Mouse (Mus musculus) brain, embryonic 14.5 days (tissue): ENCODE data around the gene Psmb9. TPM values are rescaled to one million over a fixed set of nuclear protein-coding genes. Genes with fewer than 3 reads are reported as not detected.
"Not testable (repeated sequence)": the region's sequence is repeated elsewhere in the genome, so short reads cannot be mapped to it uniquely, and the experiment has no call there.

Experiments
- DNase-seq: peaks from one replicate; pipeline ENCODE4 v3.0.0-alpha.2; 2011; ENCODE audit warnings: low read depth
- CTCF ChIP-seq: fragments of 200-500 bp; IDR thresholded peaks from 2 replicates; pipeline ENCODE4 v1.5.1; 2012; ENCODE audit warnings: inconsistent platforms, mild to moderate bottlenecking, moderate library complexity, borderline replicate concordance; ENCODE audit not compliant: insufficient read depth, insufficient read length; ENCODE audit errors: extremely low read depth
- POLR2A ChIP-seq: fragments of 200-500 bp; IDR thresholded peaks from 2 replicates; pipeline ENCODE4 v1.6.1; 2012; ENCODE audit warnings: mild to moderate bottlenecking, inconsistent platforms, borderline replicate concordance; ENCODE audit not compliant: poor library complexity, insufficient read depth, insufficient read length, severe bottlenecking; ENCODE audit errors: extremely low read depth
- polyA plus RNA-seq: library from polyadenylated mRNA; depleted of rRNA; stranded (reverse); fragments of >200 nt; gene quantifications from 2 replicates; pipeline ENCODE4 v1.2.3, GENCODE M21; 2012; rRNA removed

Gene Psmb9
- polyA plus RNA-seq, result 0.86 and 1.1 TPM in 2 replicates

GRCm38 (mm10) chr17:34187261-34187916 lies at the start of gene Psmb9, which contains the start of gene Tap1:
Gene Psmb9 (minus strand): TSS chr17:34187764.
Gene Tap1 (plus strand): TSS chr17:34187553.
- DNase-seq, result peak; percentile 96
- TF ChIP-seq POLR2A, result no peak
- TF ChIP-seq CTCF, result no peak

DNA sequence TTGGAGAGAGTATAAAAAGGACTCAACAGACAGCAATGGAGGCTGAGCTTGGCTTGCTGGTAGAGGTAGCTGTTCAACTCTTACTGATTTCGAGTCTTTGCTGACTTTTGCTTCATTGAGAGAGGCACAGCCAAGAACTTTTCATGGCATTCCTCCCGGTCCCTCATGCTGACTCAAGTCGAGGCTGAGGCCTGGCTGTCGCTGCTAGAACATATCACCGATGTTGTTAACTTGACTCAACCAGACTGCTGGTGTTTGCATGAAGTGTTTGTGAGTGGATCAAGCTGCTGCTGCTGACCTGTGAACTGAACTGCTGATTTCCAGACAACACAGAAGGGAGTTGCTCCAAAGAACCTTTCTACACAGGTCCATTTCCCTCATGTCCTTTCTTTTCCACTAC lies 49.1 kb upstream of the Psmb9 start:
- no peak for DNase-seq
- TF ChIP-seq POLR2A (no peak), CTCF (no peak)

GRCm38 (mm10) chr17:34234926-34235325 lies 47.4 kb upstream of the Psmb9 start:
- peak; percentile 66 for DNase-seq
- TF ChIP-seq CTCF (peak; percentile 75), POLR2A (no peak)

- DNase-seq, result not testable (repeated sequence)
These were observed 44.5 kb upstream of the Psmb9 start for GRCm38 (mm10) chr17:34232021-34232420.

DNA sequence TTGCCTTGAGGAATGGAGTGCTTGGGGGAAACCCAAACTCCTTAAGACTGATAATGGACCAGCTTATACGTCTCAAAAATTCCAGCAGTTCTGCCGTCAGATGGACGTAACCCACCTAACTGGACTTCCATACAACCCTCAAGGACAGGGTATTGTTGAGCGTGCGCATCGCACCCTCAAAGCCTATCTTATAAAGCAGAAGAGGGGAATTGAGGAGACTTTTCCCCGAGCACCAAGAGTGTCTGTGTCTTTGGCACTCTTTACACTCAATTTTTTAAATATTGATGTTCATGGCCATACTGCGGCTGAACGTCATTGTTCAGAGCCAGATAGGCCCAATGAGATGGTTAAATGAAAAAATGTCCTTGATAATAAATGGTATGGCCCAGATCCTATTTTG lies 43.4 kb upstream of the Psmb9 start:
- DNase-seq, result not testable (repeated sequence)

GRCm38 (mm10) chr17:34225911-34226310 lies 38.3 kb upstream of the Psmb9 start:
- not testable (repeated sequence) for DNase-seq

DNA sequence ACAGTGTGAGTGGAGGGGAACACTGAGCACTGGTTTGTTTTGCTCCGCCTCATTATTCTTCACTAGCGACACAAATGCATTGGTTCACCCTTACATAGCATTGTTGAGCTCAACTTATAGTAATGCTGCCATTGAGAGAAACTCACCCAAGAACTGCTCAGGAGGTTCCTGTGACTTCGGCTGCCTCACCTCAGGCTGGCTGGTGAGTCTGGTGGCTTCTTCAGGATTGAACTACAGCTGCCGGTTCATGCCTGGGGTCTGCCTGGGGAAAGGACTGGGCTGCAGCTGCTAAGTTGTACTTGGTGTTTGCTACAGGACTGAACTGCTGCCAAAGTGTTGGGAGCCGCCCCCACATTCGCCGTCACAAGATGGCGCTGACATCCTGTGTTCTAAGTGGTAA lies 37.9 kb upstream of the Psmb9 start:
- no peak for TF ChIP-seq POLR2A
- no peak for TF ChIP-seq CTCF

GRCm38 (mm10) chr17:34224816-34225215 lies 37.3 kb upstream of the Psmb9 start:
- TF ChIP-seq POLR2A (no peak), CTCF (no peak)
- DNase-seq, result no peak

More for the DNA sequence above, 37.9 kb upstream of the Psmb9 start:
- DNase-seq, result no peak

DNA sequence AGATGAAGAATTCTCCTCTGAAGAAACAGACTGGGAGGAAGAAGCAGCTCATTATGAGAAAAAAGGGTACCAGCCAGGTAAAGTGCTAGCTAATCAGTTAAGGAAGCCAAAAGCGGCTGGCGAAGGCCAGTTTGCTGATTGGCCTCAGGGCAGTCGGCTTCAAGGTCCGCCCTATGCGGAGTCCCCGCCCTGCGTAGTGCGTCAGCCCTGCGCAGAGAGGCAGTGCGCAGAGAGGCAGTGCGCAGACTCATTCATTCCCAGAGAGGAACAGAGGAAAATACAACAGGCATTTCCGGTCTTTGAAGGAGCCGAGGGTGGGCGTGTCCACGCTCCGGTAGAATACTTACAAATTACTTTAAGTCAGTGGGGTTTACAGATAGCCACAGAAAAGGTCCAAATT lies 32.8 kb upstream of the Psmb9 start:
- DNase-seq, result not testable (repeated sequence)

- not testable (repeated sequence) for DNase-seq
These were observed 32.2 kb upstream of the Psmb9 start for GRCm38 (mm10) chr17:34219801-34220200.

DNA sequence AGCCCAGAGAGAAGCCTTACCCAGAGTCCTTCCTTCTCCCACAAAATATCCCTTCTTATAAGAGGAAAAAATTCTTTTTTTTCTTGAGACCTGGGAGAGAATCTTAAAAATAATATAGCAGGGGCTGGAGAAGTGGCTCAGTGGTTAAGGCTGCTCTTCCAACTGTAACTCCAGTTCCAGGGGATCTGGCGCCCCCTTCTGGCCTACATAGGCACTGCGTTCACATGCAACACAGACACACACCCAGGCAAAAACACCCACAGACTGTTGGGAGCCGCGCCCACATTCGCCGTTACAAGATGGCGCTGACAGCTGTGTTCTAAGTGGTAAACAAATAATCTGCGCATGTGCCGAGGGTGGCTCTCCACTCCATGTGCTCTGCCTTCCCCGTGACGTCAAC lies 31.5 kb upstream of the Psmb9 start:
- not testable (repeated sequence) for DNase-seq
- TF ChIP-seq CTCF, result peak; percentile 48; the same call in 1 of the 2 replicates

DNA sequence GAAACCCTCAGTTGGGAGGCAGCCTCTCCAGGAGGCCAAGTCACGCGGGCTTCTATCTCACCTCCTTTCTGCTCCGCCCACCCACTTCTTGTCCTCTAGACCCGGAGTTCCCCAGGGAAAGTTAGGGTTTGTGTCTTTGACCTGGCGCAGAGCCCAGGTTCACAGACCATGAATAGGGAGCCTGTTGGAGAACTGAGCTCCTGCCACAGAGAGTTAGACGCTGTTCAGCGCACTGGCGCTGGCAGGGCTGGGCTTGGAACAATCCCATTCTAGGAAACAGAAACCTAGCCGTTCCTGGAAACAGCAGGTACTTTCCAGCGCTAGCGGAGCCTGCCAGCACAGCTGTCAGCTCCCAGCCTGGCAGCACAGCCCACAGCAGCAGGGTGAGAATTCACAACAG lies 31.1 kb upstream of the Psmb9 start:
- peak; percentile 38 for DNase-seq
- TF ChIP-seq CTCF, result no peak
- no peak for TF ChIP-seq POLR2A

DNA sequence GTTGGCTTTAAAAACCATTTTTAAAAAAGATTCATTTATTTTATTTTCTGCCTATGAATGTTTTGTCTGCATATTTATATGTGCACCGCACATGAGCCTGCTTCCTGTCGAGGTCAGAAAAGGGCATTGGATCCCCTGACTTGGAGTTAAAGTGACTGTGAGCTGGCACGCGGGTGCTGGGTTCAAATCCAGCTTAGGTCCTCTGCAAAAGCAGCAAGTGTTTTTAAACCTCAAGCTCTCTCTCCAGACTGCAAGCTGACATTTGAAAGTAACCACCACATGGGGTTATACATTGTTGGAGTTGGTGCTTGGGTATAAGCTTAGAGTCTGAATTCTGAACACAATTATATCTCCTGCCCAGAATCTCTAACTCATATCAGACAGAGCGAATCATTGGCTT lies 30.4 kb upstream of the Psmb9 start:
- DNase-seq, result no peak
- TF ChIP-seq CTCF, result no peak
- no peak for TF ChIP-seq POLR2A

- TF ChIP-seq CTCF (no peak), POLR2A (no peak)
- no peak for DNase-seq
These were observed 29.8 kb upstream of the Psmb9 start for GRCm38 (mm10) chr17:34217216-34217928.
